Mouse (Mus musculus): ENCODE data around the gene D5Ertd579e.

Gene D5Ertd579e

GRCm38 (mm10) chr5:36601492-36601891 is 94.3 kb downstream of the D5Ertd579e start:
- no peak for DNase-seq

DNA sequence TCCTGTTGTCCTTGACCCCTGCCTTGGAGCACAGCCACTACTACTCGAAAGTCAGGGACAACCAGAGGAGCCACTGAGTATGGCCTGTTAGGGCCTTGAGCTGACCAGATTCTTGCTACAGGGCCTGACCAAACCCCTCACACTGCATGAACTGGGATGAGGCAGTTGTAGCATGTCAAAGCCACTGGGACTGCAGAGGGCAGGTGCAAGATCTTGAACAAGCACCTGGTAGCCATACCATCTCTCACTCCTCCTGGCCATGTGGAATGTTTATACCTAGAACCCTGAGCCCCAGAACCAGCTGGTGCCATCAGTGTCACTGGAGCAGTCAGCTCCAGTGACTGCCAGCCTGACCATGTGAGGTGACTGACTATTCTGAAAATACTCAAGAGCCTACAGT is 96.9 kb downstream of the D5Ertd579e start:
- no peak for DNase-seq

DNA sequence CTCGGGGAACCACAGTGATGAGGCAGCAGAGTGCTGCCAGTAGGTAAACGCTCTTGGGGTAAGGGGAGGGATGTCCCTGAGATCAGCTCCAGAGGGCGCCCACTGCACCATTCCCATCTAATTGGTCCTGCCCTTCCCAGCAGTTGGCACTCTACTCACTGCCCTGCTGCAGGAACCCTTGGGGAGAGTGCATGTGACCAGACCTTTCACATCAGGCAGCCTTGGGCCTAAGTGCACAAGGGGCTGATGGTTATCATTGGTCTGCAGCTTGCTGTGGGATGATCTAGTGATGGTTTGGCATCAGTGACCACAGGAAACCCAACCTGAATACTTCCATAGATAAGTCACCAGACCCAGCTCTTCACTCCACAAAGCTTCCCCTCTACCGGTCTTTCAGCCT is 98.2 kb downstream of the D5Ertd579e start:
- DNase-seq: peak in 1 of 2 experiments; percentile 25

- no peak for DNase-seq
These were observed 99.6 kb downstream of the D5Ertd579e start for GRCm38 (mm10) chr5:36596225-36596624.

DNA sequence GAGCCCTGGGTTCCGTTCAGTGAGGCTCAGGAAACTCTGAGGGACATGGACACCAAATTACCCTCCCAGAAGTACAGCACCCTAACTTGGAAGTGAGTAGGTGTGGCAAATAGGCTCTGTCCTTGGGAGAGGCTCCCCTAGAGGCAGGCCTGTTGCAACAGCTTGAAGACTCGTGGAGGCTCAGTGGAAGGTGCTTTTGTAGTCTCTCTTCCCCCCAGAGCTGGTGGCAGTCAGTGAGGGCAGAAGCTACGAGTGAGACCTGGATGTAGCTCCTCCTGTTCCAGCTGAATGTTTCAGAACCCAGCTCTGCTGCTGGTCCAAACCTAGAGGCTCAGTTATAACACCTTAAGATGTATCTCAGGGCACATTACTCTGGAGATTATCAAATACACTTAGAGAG is 100.7 kb downstream of the D5Ertd579e start:
- DNase-seq: no peak

GRCm38 (mm10) chr5:36594344-36594743 is 101.5 kb downstream of the D5Ertd579e start:
- no peak for DNase-seq

GRCm38 (mm10) chr5:36593176-36593575 is 102.6 kb downstream of the D5Ertd579e start, which contains the start of gene Tbc1d14:
Gene Tbc1d14 (minus strand): TSS chr5:36593276.
- no peak for DNase-seq

GRCm38 (mm10) chr5:36590499-36590920 is 105.3 kb downstream of the D5Ertd579e start:
- no peak for DNase-seq

DNA sequence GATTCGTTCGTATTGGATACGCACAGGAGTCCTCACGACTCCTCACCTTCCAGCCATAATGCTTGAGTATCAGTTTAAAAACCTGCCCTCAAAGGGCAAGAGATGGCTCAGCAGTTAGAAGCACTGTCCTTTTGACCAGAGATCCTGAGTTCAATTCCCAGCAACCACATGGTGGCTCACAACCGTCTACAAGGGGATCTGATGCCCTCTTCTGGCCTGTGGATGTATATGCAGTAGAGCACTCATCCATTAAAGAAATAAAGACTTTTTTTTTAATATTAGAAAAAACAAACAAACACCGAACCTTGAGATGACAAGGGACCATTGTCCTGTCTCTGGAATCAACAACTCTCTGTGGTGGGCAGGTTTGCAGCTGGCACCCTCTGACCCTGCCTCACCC is 111.5 kb downstream of the D5Ertd579e start:
- DNase-seq: no peak

DNA sequence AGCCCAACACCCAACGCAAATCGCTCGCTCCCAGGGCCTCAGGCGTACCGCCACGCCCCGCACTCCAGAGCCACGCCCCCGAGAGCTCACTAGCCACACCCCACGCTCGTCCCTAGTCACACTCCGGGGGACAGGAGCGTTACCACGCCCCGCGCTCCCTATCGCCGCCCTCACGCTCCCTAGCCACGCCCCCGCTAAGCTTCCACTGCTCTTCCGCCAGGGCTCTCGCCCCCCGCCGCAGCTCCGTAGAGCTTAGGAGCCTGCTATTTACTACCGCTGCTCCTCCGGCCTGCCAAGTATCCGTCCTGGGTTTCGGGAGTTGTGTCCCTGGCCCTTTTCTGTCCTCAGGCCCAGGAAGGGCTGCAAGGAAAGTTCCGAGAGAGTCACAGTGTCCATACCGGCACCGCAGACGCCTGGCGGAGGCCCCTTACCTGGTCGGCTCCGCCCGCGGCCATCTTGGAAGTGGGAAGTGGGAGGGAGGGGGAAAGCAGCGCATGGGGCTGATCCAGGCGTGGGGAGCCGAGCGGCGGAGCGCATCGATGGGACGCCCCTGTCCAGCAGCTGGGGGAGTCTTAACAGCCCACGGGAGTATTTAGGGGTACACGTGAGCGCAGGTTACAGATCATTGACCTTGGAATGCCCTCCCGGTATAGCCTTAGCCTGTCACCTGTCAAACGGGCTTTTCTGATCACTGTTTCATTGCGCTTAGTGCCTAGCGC is 113.7 kb downstream of the D5Ertd579e start:
- peak; percentile 99 for DNase-seq

- no peak for DNase-seq
These were observed 114.4 kb downstream of the D5Ertd579e start for GRCm38 (mm10) chr5:36581259-36581923.

GRCm38 (mm10) chr5:36579967-36580366 is 115.9 kb downstream of the D5Ertd579e start:
- no peak for DNase-seq

DNA sequence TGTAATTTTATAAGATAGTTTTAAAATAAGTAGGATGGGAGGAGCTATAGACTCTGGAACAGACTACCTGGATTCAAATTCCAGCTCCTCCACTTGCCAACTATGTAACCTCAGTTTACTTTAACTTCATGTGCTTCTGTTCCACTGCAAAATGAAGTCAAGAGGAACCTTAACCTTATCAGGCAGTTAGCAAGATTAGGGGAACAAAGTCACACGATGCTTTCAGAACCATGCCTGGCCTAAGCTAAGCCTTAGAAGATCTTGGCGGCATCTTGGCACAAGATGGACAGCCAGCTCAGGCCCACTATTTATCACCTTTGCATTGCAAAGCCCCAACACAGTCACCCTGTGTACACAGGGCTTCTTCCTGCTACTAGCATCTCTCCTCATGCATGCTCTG is 116.8 kb downstream of the D5Ertd579e start:
- no peak for DNase-seq

- DNase-seq: no peak
These were observed 119.4 kb downstream of the D5Ertd579e start for GRCm38 (mm10) chr5:36576457-36576856.

DNA sequence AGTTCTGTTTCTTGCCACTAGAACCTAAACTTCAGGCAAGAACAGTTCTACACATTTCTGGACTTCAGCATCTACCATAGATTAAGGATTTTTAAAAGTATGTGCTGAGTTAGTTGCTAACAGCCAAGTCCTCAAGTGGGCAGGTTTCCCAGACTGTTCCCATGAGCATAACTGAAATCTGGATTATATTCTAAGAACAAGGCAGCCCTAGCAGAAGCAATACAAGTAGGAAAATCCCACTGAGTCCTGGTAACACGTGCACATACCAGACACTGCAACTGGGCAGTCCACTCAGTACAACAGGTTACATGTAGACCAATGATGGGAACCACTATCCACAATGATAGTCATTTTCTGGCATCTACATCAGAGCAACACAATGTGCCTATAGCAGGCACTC is 120.1 kb downstream of the D5Ertd579e start:
- no peak for DNase-seq

DNA sequence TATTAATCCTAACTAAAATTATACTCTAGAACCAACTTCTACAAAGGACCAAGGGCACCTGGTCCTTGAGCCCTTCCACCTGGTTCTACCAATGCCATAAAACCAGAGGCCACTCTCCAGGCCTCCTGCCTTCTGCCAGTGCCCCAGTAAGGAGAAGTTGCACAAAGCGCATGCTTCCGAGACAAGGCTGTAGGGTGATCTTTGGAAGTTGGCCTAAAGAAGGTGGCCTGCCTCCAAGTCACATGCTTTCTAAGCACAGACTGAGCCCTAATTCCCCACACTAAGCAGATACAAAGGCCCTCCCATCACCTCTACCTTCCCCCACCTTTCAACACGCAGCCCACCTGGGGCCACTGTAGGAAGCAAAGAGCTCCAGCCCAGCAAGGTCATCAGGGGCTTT is 120.6 kb downstream of the D5Ertd579e start:
- DNase-seq: peak in 1 of 2 experiments; percentile 48

DNA sequence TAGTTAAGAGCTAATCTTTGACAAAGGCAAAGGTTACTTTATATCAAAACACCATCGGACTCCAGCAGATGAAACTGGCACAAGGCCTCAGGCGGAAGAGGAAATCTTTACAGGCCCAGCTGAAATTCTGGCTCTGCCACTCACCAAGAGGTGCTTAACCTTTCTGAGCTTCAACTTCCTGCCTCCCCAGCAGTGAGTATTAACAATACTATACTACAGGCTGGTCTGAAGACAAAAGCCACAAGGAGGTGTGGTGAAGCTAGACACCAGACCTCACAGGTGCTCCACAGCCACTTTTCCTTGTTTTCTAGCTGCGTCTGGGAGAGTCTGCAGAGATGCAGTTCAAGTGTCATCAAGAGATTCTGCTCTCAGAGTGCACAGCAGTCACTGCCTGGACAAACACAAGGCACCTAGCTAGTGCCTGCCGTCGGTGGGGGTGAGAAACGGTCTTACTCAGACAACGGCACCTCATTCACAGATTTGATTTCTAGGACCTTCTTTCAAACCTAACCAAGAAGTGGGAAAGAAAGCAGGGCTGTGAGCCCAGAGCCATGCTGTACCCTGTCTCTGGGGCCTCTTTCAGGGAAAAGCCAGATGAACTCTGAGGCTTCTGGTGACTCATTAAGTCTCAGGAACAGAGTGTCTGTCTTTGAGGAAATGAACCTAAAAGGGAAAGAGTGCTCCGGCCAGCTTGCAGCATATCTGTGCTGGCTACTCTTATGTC is 121.5 kb downstream of the D5Ertd579e start:
- no peak for DNase-seq

GRCm38 (mm10) chr5:36573354-36573753 is 122.5 kb downstream of the D5Ertd579e start:
- no peak for DNase-seq

- no peak for DNase-seq
These were observed 124.5 kb downstream of the D5Ertd579e start for GRCm38 (mm10) chr5:36571371-36571770.

- DNase-seq: no peak
These were observed 125.1 kb downstream of the D5Ertd579e start for GRCm38 (mm10) chr5:36570546-36571245.

- DNase-seq: no peak
These were observed 125.7 kb downstream of the D5Ertd579e start for GRCm38 (mm10) chr5:36570098-36570497.

DNA sequence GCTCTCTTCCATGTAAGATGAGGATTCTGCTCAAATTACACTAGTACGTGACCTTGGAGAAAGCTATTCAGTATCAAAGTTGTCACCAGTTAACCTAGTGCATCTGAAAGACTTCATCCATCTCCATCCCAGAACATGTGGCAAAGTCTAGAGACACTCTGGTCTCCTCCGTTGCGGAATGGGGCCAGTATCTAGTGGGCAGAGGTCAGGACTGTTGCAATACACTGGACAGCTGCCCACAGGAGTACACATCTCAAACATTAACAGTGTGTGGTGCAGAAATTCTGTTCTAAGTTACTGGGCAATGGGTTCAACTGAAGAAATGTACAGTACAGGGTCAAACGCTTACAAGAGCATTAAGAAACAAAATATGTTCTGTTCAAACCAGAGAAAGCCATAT is 127.7 kb downstream of the D5Ertd579e start:
- no peak for DNase-seq

DNA sequence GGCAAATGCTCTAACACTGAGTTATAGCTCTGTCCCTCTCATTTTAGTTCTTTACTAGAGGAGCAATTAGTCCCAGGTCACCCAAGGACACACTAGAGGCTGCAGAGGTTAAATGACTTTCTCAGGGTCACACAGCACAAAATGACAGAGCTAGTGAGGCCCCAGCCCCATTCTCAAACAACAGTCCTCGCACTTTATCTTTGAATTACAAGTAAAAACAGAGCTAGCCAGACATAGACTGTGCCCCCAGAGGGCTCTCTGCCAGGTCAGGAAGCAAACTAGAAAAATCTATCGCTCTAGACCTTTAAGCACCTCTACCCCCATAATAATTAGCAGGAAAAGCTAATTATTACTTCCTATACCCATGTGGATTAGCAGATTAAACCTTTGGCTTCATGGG is 128.2 kb downstream of the D5Ertd579e start:
- no peak for DNase-seq
